Mouse (Mus musculus) heart, embryonic 12.5 days (tissue): ENCODE measurements around the gene Trim33. TPM values are rescaled to one million over a fixed set of nuclear protein-coding genes. Genes with fewer than 3 reads are reported as not detected.
A peak's percentile ranks its signal among the peaks of the same experiment; 100 is the strongest.

Experiments
- ATAC-seq: fragments of 200-750 bp; cut with Nextera tagmentation; 2 replicates; pipeline ENCODE4 v1.8.0; 2017; ENCODE audit warnings: moderate TSS enrichment, moderate library complexity; ENCODE audit not compliant: insufficient number of reproducible peaks, low FRiP score
- H3K27ac ChIP-seq: fragments of 300-500 bp; sonication (generic); 2 replicates; pipeline ENCODE4 v1.5.1; 2016; ENCODE audit warnings: mild to moderate bottlenecking, moderate library complexity; ENCODE audit not compliant: poor library complexity, severe bottlenecking
- H3K27me3 ChIP-seq: fragments of 300-500 bp; sonication (generic); replicated peaks from 2 replicates; pipeline ENCODE4 v1.6.1; 2016; ENCODE audit warnings: mild to moderate bottlenecking, moderate library complexity
- H3K36me3 ChIP-seq: fragments of 300-500 bp; sonication (generic); 2 replicates; pipeline ENCODE4 v1.6.1; 2016; ENCODE audit warnings: mild to moderate bottlenecking, moderate library complexity
- H3K4me1 ChIP-seq: fragments of 300-500 bp; sonication (generic); replicated peaks from 2 replicates; pipeline ENCODE4 v1.6.1; 2016; ENCODE audit warnings: mild to moderate bottlenecking
- H3K4me2 ChIP-seq: fragments of 300-500 bp; sonication (generic); 2 replicates; pipeline ENCODE4 v1.6.1; 2016; ENCODE audit warnings: mild to moderate bottlenecking, moderate library complexity
- H3K4me3 ChIP-seq: fragments of 300-500 bp; sonication (generic); 2 replicates; pipeline ENCODE4 v1.5.1; 2016; ENCODE audit warnings: mild to moderate bottlenecking
- H3K9ac ChIP-seq: fragments of 300-500 bp; sonication (generic); 2 replicates; pipeline ENCODE4 v1.6.1; 2016; ENCODE audit warnings: mild to moderate bottlenecking, moderate library complexity
- H3K9me3 ChIP-seq: fragments of 300-500 bp; sonication (generic); replicated peaks from 2 replicates; pipeline ENCODE4 v1.6.1; 2016; ENCODE audit warnings: mild to moderate bottlenecking, moderate library complexity
- WGBS: fragments of 180-500 bp; shearing (Covaris S2); methylation state at CpG from one replicate; pipeline ENCODE4 v1.1.7; 2016; 5-methylcytosine and 5-hydroxymethylcytosine counted together
- polyA plus RNA-seq: library from polyadenylated mRNA; unstranded; fragments of >200 nt; fragmentation: Nextera tagmentation; extraction: Ambion mirVana; gene quantifications from 2 replicates; pipeline ENCODE4 v1.2.1, GENCODE M21; 2016

The Trim33 gene
- polyA plus RNA-seq, 1 experiment from 2014 or later, result 17.4 TPM

- H3K9me3 ChIP-seq, result no peaks in the 10 kb centered on the region
- H3K4me2 ChIP-seq, result peak overlapping the region; percentile 90
- H3K27me3 ChIP-seq, result no peaks in the 10 kb centered on the region
- H3K27ac ChIP-seq, result no peak overlapping the region; the same call in 1 of the 2 replicates
- H3K36me3 ChIP-seq, result peaks cover 11% of the 10 kb centered on the region
- ATAC-seq, result no peak
- H3K4me3 ChIP-seq, result peak overlapping the region; percentile 90
- H3K9ac ChIP-seq, result peak overlapping the region; percentile 96
- H3K4me1 ChIP-seq, result peaks cover 12% of the 10 kb centered on the region
- WGBS, result 26% methylated on average over 5 of the region's 5 CpGs
These were observed 1.8 kb downstream of the Trim33 start for GRCm38 (mm10) chr3:103280875-103281274.

GRCm38 (mm10) chr3:103288761-103289160 lies 9.7 kb downstream of the Trim33 start:
- Histone ChIP-seq H3K4me2 (no peak overlapping the region), H3K4me3 (no peak overlapping the region), H3K9me3 (no peaks in the 10 kb centered on the region), H3K27me3 (no peaks in the 10 kb centered on the region), H3K36me3 (no peaks in the 10 kb centered on the region), H3K4me1 (no peaks in the 10 kb centered on the region), H3K9ac (no peak overlapping the region), H3K27ac (no peak overlapping the region)
- 87% methylated on average over 4 of the region's 4 CpGs for WGBS
- no peak for ATAC-seq

- Histone ChIP-seq H3K36me3 (no peaks in the 10 kb centered on the region), H3K4me1 (no peaks in the 10 kb centered on the region), H3K9ac (no peak overlapping the region), H3K4me3 (no peak overlapping the region), H3K9me3 (no peaks in the 10 kb centered on the region), H3K27me3 (no peaks in the 10 kb centered on the region), H3K4me2 (no peak overlapping the region), H3K27ac (no peak overlapping the region)
- 95% methylated on average over 2 of the region's 2 CpGs for WGBS
- no peak for ATAC-seq
These were observed 12.0 kb downstream of the Trim33 start for GRCm38 (mm10) chr3:103291087-103291486.

- ATAC-seq, result no peak
- H3K4me1 ChIP-seq, result peaks cover 18% of the 10 kb centered on the region
- WGBS, result 52% methylated on average over 6 of the region's 6 CpGs
These were observed 26.4 kb downstream of the Trim33 start for GRCm38 (mm10) chr3:103305411-103305982.

GRCm38 (mm10) chr3:103309252-103309651 lies 30.2 kb downstream of the Trim33 start:
- Histone ChIP-seq H3K4me2 (no peak overlapping the region), H3K9ac (no peak overlapping the region), H3K4me3 (no peak overlapping the region), H3K27ac (no peak overlapping the region), H3K27me3 (no peaks in the 10 kb centered on the region), H3K36me3 (peaks cover 12% of the 10 kb centered on the region; the same call in 1 of the 2 replicates), H3K4me1 (peaks cover 15% of the 10 kb centered on the region), H3K9me3 (no peaks in the 10 kb centered on the region)
- ATAC-seq, result no peak
- 72% methylated on average over 5 of the region's 5 CpGs for WGBS

More at GRCm38 (mm10) chr3:103305411-103305982, 26.4 kb downstream of the Trim33 start:
- Histone ChIP-seq H3K9ac (no peak overlapping the region), H3K36me3 (no peaks in the 10 kb centered on the region), H3K9me3 (no peaks in the 10 kb centered on the region), H3K27me3 (no peaks in the 10 kb centered on the region), H3K27ac (no peak overlapping the region), H3K4me2 (no peak overlapping the region), H3K4me3 (no peak overlapping the region)

- Histone ChIP-seq H3K27ac (no peak overlapping the region), H3K4me3 (no peak overlapping the region), H3K9ac (no peak overlapping the region), H3K4me2 (no peak overlapping the region), H3K4me1 (peaks cover 15% of the 10 kb centered on the region), H3K9me3 (no peaks in the 10 kb centered on the region), H3K27me3 (no peaks in the 10 kb centered on the region), H3K36me3 (peaks cover 16% of the 10 kb centered on the region; the same call in 1 of the 2 replicates)
- WGBS, result 100% methylated on average over 1 of the region's 1 CpGs
- ATAC-seq, result no peak
These were observed 30.7 kb downstream of the Trim33 start for GRCm38 (mm10) chr3:103309750-103310149.

- Histone ChIP-seq H3K27ac (no peak overlapping the region), H3K9ac (no peak overlapping the region), H3K9me3 (no peaks in the 10 kb centered on the region), H3K27me3 (no peaks in the 10 kb centered on the region), H3K36me3 (peaks cover 16% of the 10 kb centered on the region; the same call in 1 of the 2 replicates), H3K4me2 (no peak overlapping the region), H3K4me1 (0 out of 2 replicates have a peak, but pooled peaks cover 2% of the 10 kb centered on the region), H3K4me3 (no peak overlapping the region)
- ATAC-seq, result no peak
These were observed 35.2 kb downstream of the Trim33 start for GRCm38 (mm10) chr3:103314291-103314690.

- Histone ChIP-seq H3K4me3 (no peak overlapping the region), H3K4me2 (no peak overlapping the region), H3K36me3 (peaks cover 27% of the 10 kb centered on the region), H3K9me3 (no peaks in the 10 kb centered on the region), H3K4me1 (no peaks in the 10 kb centered on the region), H3K27ac (no peak overlapping the region), H3K27me3 (no peaks in the 10 kb centered on the region), H3K9ac (no peak overlapping the region)
- no peak for ATAC-seq
- 72% methylated on average over 1 of the region's 1 CpGs for WGBS
These were observed 56.3 kb downstream of the Trim33 start for GRCm38 (mm10) chr3:103335371-103335770.

GRCm38 (mm10) chr3:103346658-103347057 lies 67.6 kb downstream of the Trim33 start:
- Histone ChIP-seq H3K4me1 (no peaks in the 10 kb centered on the region), H3K4me3 (no peak overlapping the region), H3K36me3 (peaks cover 56% of the 10 kb centered on the region), H3K27me3 (no peaks in the 10 kb centered on the region), H3K4me2 (no peak overlapping the region), H3K9me3 (no peaks in the 10 kb centered on the region), H3K9ac (no peak overlapping the region), H3K27ac (no peak overlapping the region)
- ATAC-seq, result no peak
- WGBS, result 91% methylated on average over 2 of the region's 2 CpGs

- H3K9me3 ChIP-seq, result no peaks in the 10 kb centered on the region
- H3K27ac ChIP-seq, result no peak overlapping the region
- no peaks in the 10 kb centered on the region for H3K27me3 ChIP-seq
- WGBS, result 89% methylated on average over 5 of the region's 5 CpGs
- peaks cover 39% of the 10 kb centered on the region for H3K36me3 ChIP-seq
- no peak overlapping the region for H3K4me2 ChIP-seq
- H3K9ac ChIP-seq, result no peak overlapping the region
- no peaks in the 10 kb centered on the region for H3K4me1 ChIP-seq
- no peak for ATAC-seq
- H3K4me3 ChIP-seq, result no peak overlapping the region
These were observed 74.4 kb downstream of the Trim33 start for GRCm38 (mm10) chr3:103353518-103353917.

- Histone ChIP-seq H3K4me3 (no peak overlapping the region), H3K36me3 (peaks cover 36% of the 10 kb centered on the region), H3K4me2 (no peak overlapping the region), H3K27ac (no peak overlapping the region), H3K9me3 (no peaks in the 10 kb centered on the region), H3K4me1 (no peaks in the 10 kb centered on the region), H3K9ac (no peak overlapping the region), H3K27me3 (no peaks in the 10 kb centered on the region)
- ATAC-seq, result no peak
- 80% methylated on average over 2 of the region's 2 CpGs for WGBS
These were observed 74.9 kb downstream of the Trim33 start for GRCm38 (mm10) chr3:103354041-103354440.

GRCm38 (mm10) chr3:103361150-103361549 lies 82.1 kb downstream of the Trim33 start:
- Histone ChIP-seq H3K4me2 (no peak overlapping the region), H3K9me3 (no peaks in the 10 kb centered on the region), H3K36me3 (peaks cover 5% of the 10 kb centered on the region), H3K9ac (no peak overlapping the region), H3K27ac (no peak overlapping the region), H3K27me3 (no peaks in the 10 kb centered on the region), H3K4me1 (no peaks in the 10 kb centered on the region), H3K4me3 (no peak overlapping the region)
- ATAC-seq, result no peak
- WGBS, result 85% methylated on average over 7 of the region's 7 CpGs
